Mouse (Mus musculus) adipocyte (in vitro differentiated cells): ENCODE measurements around the gene Gde1.

Experiments used
- DNase-seq: peaks from one replicate; pipeline ENCODE4 v3.0.0-alpha.2; 2016; ENCODE audit warnings: low spot score

Gde1 gene

DNA sequence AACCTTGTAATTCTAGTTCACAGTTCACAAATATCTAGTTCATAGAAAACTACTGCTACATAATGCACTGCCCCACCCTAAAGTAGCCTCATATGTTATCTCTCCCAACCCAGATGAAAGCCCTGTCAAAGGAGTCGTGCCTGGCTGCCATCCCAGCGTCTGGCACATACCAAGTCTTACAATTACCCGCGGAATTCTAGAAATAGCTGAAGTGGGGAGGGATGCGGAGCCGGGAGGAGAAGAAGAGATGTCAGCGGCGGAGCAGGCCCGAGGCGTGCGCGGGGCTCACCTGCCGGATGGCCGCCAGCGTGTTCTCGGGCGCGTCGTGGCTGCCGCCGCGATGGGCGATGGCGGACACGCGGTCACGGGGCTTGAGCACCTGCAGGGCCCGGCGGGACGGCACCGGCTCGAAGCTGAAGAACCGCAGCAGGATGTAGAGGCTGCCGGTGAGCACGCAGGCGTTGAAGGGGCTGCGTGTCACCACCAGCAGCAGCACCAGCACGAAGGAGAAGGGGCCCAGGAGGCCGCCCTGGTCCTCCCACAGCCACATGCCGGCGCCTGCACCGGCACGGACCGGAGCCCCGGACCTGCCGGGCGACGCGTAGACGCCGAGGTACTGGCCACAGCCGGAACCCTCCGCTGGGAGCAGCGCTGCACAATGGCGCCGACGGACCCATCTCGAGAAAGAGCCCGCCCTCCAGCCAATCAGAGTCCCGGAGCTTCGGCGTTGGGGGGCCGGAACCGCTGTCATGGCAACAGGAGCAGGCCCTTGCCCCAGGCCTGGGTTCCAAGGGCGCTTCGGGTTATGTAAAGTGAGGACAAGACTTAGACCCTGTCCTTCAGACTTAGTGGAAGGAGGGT lies at the start of gene Gde1:
TSS of gene Gde1 (minus strand) at position 678 of the 861 bp plus-strand sequence.
- DNase-seq = peak; percentile 79

DNA sequence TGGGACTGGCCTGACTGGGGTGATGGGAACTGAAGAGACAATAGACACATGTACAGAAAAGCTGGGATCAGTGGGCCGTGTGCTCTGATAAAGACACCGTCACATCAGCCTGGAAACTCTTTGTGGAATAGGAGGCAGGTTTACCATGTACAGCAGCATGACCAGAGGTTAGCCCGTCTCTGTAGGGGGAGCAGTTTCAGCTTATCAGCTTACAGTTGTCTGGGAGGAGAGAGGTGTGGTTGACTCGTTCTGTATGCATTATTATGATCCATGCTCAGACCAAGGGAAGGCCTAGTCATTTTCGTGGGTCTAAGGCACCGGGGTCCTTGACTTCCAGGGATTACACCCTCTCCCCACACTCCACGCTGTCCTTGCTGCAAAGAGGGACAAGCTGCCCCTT lies 46.0 kb upstream of the Gde1 start:
- DNase-seq = no peak

DNA sequence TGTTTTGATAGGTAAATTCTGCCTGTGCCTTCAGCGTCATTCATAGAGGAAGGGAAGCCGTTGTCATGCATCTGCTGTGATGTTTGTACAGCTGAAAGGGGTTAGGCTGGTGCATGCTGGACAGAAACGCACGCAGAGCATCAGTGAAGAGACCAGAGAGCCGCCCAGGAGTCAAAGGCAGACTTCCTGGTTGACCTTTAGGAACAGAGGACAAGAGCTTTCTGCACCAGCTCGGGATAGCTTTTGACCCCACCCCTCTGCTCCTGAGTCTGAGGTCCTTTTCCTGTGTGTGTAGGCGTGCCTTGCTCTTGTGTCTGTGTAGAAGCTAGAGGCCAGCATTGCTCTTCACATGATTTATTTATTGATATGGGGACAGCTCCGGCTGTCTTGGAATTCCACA lies 44.1 kb upstream of the Gde1 start:
- DNase-seq = no peak

DNA sequence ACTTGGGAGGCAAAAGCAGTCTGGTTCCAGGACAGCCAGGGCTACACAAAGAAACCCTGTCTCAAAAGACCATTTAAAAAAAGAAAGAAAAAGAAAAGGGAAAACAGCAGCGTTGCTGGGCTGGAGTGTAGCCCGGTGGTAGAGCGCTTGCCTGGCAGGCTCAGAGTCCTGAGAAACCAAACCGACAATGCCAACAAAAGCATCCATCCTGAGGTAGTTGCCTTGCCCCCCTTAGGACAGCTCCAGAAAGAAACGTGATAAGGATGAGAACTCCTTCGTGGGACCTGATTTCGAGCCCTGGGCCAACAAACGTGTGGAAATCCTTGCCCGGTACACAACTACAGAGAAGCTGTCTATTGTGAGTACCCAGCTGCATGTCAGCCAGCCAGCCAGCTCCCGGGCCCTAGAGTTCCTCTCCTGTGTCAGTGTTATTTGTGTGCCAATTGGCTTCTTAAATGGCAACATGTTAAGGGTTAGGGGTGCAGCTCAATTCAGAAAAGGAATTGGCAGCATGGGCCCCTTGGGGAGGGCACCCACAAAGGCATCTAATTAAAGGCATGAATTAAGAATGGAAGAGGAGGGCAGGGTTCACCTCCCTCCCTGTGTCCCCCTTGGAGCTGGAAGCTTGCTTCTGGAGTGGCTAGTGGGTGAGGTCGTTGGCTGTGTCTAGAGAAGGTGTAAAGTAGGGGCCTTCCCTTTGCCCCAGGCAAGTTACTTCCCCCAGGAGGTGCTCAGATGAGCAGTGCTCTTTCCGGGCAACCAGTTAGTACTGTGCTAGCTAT lies 42.5 kb upstream of the Gde1 start:
- no peak for DNase-seq

DNA sequence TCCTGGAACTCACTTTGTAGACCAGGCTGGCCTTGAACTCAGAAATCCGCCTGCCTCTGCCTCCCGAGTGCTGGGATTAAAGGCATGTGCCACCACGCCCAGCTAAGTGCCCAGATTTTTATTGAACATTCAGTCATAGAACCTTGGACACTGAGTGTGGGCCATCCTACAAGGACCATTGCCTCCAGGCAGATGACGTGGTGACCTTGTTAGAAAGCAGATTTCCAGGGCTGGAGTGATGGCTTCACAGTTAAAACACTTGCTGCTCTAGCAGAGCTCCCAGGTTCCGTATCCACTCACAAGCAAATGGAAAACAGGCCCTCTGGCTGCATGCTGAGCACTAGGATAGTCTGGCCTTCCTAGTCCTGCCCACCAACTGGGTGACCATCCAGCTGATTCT lies 39.2 kb upstream of the Gde1 start:
- no peak for DNase-seq

DNA sequence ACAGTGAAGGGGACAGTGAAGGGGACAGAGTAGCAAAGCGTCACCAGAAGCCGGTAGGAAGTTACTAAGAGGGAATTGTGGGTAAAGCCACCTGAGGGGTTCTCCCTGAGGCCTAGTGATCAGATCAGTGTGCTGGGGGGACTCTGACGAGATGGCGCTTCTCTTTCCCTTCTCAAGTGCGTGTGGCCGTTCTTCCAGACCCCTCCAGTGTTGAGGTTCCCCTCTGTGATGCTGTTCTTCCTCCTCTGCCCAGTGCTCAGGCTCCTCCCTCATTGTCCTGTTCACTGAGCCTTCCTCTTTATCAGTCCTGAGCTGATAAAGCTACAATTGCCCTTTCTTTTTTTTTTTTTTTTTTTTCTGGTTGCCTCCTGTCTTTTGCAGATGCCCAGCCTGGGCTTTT lies 36.7 kb upstream of the Gde1 start:
- DNase-seq = no peak

DNA sequence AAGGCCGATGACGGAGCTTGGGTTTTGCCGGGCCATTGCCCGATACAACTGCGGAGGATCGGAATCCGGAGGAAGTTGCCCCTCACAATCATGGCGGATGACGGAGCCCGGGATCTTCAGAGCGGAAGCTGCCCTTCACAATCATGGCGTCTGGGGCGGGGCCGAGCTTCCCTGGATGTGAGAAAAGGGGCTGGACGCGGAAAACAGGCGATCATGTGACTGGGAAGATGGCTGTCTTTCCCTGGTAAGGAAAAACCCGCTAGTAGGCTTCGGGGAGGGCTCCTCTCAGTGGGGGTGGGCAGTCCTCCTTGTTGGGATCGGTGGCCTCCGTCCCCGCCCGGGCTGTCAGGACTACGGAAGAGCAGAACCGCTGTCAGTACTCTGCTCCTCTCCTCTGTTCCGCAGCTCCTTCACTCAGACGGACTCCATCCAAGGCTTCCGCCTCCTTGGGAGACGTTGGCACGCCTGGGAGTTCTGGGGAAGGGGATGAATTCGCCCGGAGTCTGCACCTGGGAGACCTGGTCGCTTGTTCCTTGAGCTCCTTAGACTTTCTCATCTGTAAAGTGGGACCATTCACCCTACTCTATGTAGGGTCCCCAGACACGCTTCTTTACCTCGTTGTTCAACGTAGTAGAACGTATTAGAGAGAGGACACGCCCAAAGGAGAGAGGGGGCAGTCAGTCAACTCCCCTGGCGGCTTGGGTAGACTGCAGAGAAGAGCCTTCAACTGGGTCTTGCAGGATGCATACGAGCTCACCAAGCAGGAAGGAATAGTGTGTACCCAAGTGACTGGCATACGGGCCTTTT lies 35.2 kb upstream of the Gde1 start:
- DNase-seq = peak; percentile 96

DNA sequence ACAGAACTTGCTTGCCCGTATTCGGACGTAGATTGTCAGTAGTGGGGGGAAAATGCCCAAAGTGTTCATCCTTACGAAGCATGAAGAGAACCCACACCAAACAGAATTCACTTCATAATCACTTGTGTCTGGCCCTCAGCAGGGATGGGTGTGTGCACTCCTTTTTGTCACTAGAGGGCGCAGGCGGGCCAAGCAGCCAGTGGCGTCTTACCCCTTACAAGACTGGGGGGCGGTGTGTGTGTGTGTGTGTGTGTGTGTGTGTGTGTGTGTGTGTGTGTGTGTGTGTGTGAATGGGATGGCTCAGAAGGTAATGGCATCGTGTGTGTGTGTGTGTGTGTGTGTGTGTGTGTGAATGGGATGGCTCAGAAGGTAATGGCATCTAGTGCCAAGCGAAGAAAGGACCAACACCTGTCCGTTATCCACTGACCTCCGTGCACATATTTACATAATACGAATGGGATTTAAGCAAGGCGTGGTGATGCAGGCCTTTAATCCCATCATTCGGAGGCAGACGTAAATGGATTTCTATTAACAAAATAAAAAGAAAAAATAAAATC lies 34.5 kb upstream of the Gde1 start, which contains the start of gene Vps35l:
TSS of gene Vps35l (plus strand) at position 252 of the 557 bp plus-strand sequence.
- DNase-seq = peak; percentile 83

DNA sequence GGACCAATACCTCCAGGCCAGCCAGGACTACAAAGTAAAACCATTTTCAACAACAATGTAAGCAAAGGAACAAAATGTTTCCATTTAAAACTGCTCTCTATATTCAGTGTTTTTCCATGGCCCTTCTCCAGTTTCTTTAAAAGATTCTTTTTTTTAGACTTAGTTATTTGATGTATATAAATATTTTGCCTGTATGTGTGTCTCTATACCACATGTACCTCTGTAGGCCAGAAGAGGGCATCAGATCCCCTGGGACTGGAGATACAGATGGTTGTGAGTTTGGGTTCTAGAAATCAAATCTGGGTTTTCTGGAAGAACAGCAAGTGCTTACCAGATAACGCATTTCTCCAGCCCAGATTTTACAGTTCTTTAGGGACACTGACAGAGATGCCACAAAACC lies 33.2 kb upstream of the Gde1 start:
- DNase-seq = no peak

DNA sequence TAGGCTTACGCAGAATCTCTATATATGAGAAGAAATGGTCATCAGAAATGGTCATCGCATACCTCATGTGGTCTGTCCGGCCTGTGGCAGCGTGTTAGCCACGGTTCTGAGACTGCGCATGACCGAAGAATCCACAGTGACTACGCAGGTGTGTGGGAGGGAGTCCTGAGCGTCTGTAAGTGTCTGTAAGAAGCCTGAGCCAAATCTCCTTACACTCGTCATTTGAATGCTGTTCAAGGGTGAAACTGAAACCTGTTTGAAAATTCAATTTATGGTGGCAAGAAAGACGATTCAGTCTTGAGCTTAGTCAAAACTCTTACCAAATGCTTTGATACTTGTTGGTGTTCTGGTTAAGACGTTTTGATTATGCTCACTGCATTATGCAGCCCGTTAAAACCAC lies 27.6 kb upstream of the Gde1 start:
- DNase-seq = no peak

DNA sequence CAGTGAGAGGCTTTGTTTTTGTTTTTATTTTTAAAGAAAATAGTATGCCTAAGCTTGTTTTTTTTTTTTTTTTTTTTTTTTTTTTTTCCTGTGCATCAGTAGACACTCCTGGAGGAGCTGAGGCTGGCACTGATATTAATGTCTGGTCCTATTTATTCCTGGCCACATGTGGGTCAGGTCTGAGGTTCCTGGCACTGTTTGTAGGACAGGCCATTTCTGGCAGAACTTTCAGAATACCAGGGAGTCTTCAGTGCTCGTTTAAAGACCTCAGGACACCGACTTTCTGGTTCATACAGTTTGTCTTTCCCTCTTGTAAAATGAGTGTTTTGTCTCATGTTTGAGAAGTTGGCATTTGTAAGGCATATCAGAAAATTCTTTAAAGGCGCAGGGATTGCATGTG lies 26.2 kb upstream of the Gde1 start:
- DNase-seq = no peak

DNA sequence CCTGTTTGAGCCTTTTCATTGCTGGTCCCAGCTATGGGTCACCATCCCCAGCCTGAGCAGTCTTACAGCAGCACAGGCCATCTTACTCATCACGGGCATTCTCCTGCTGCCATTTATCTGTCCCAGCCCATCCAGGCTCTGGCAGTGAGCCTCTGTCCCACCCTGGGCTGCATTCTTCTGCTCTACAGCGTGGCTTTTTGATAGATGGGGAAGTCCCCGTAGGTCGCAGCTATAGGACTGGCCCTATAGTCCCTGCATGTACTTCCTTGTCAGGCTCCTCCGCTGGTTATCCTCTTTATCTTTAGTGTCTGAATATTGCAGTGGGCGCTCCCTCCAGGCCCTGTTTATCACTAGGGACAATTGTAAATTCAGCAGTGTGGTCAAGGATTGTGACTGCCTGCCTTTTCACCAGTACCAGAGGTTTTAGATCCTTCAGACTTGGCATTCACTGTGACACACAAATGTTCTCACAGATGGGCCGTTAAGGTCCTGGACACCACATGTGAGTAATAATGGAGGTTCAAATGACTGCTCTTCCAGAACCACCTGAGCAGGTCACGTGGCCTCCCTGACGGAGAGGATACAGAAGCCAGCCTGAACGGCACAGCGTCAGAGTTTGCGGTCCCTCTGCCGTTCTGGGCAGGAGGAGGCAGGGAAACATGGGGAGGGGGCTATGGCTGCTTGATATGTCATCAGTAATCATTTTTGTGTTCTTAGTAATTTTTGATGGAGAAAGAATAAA lies 23.4 kb upstream of the Gde1 start:
- no peak for DNase-seq

DNA sequence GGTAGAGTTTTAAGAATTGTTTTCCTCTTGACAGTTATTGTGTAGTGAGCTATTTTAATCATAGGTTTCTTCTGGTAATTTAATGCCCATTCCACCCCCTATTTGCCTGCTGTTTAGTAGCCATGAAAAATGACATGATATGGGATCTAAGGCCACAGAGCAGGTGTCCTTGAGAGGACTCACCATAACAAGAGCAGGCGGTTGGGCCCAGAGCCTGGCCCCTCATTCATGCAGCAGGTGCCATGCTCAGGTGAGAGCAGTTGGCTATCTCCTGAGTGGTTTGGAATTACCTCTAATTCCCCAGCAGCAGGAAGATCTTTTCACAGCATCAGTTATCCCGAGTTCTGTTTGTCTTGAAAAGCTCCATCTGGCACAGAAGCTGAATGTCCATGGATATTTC lies 19.9 kb upstream of the Gde1 start:
- DNase-seq = no peak

DNA sequence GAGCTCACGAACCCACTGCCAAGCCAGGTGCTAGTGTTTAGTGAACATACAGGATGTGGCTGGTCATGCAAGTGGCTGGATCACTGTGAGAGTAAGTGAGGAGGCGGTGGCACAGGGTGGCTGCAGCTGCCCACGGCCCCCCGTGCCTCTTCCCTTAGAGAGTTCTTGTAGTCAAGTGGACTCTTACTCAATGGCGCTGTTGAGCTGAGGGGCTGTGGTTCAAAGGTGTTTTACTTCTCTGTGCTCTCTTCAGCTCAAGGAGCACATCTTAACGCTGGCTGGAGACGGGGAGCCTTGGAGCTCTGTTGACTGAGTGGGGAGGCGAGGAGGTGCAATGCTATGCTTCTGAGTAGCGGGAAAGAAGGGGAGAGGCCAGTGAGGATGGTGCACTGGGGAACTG lies 18.3 kb upstream of the Gde1 start:
- DNase-seq = no peak

DNA sequence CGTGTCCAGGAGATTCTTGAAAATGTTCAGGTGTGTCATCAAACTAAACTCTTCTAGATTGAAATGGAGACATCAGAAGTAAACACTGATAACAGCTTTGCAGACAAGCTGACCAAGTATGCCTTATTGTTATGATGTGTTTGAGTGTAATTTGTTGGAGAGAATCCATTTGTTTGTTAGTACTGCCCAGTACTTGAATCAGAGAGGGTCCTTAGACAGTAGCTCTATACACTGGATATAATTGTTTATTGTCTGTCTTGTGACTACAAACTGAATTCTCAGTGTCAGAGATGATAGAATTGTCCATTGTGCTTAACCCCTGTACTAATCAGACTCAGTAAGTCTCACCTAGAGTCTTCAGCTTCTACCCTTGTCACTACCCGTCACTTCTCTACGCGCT lies 12.5 kb upstream of the Gde1 start:
- no peak for DNase-seq

DNA sequence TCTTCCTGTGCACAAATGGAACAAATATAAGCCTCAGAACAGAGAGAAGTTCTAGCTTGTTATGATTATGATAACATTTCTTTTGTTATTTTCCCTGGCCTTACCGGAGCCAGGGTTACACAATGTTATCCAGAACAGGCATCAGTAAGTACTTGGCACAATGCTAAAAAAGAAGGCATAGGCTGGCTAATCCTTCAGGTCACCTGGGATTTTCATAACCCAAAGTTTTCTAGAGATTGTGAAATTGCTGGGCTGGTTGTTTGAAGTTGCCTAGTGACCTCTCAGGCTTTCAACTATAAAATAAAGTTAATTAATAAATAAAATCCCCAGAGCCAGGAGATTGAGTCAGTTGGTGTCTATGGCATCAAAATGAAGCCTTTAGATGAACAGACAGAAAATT lies 9.3 kb upstream of the Gde1 start:
- DNase-seq = no peak

DNA sequence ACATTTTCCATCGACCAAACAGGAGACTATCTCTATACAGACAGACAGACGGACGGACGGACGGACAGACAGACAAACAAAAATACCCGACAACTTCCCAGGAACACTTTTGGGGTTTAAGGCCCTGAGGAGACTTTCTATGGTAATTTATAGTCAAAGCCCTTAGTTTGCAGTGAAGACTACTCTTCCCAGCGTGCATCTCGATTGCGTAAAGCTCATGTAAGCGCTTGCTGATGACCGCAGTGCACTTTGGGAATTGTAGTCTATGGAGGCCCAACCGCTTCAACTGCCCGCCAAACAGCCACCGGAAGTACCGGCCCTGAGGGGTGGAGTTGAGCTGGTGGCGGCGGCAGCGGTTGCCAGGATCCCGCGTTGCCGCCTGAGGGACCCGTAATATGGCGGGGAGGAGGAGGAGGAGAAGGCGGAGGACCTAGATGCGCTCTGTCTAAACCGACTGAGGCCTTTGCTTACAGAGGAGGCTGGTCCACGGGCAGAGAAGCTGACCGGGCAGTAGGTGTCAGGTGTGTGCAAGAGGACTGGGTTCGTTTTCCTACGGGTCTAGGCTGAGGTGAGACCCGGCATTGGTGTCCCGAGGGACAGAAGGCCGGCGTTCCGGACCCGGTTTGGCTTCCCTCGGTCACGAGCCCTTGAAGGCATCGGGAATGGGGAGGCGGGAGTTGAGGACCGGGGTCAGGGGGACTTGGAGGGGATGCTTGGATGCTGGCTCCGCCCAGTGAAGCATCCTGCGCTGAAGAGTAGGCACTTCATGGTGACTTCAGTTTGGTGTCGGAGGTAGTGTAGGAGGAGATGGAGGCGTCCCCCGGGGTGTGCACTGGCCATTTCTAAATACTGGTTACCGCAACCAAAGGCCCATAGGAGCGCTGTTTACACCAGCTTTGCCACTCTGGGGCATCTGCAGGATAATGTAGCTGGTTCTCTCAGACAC lies 6.9 kb upstream of the Gde1 start, which contains the start of gene Ccp110:
TSS of gene Ccp110 (plus strand) at position 325 of the 946 bp plus-strand sequence.
- DNase-seq = peak; percentile 94

DNA sequence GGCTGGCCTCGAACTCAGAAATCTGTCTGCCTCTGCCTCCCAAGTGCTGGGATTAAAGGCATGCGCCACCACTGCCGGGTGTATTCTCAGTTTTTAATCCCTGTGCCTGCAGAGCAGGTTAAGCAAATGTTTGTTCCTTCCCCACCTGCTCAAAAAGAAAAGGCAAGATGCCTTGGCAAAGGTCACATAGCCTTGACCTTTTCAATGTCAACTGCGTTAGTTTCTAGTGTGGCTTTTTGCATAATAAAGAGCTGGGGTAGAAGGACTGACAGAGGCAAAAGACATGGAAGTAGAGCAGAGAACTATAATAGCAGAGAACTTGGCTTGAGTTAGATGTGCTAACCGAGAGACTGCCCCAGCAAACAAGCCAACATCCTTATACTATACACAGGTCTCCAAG lies 5.2 kb upstream of the Gde1 start:
- DNase-seq = no peak

DNA sequence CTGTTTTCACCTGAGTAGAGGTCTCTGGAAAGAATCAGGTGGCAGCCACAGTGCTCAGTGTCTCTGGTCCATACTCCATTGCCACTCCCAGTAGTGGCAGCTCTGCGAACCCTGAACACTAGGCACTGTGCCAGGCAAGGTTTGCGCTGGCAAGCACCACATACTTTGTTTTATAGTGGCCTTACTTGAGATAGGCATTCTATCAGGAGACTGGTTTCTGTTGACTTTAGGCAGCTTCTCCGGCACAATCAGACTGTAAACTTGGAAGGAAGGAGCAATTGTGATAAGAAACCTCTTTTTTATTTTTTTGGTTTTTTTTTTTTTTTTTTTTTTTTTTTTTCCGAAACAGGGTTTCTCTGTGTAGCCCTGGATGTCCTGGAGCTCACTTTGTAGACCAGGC lies 2.4 kb upstream of the Gde1 start:
- no peak for DNase-seq

DNA sequence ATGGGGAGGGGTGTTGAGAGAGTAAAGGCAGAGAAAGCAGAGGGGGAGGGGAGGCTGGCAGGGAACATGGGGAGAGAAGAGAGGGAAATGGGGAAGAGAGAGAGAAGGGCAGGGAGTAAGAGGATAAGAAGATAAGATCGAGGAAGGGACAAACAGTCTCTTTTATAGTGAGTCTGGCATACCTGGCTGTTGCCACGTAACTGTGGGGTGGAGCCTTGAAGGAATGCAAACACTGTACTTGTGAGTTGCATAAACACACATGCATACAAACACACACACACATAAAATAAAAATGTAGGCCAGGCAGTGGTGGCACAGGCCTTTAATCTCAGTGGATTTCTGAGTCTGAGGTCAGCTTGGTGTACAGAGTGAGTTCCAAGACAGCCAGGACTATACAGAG lies 1.6 kb upstream of the Gde1 start:
- no peak for DNase-seq
